Mouse (Mus musculus) cerebellum, adult 9-10 months (tissue): ENCODE data around the gene Alg3.

Experiments
- DNase-seq: peaks from one replicate; pipeline ENCODE4 v3.0.0; 2022

The Alg3 gene

GRCm38 (mm10) chr16:20600511-20600910 is 11.0 kb downstream of the Alg3 start:
- no peak for DNase-seq

GRCm38 (mm10) chr16:20596687-20597441 is 14.7 kb downstream of the Alg3 start:
- DNase-seq = no peak

- DNase-seq = no peak
These were observed 15.8 kb downstream of the Alg3 start for GRCm38 (mm10) chr16:20595737-20596136.

- no peak for DNase-seq
These were observed 16.4 kb downstream of the Alg3 start for GRCm38 (mm10) chr16:20595060-20595673.

GRCm38 (mm10) chr16:20591076-20591705 is 20.3 kb downstream of the Alg3 start:
- DNase-seq = no peak

GRCm38 (mm10) chr16:20590680-20591038 is 20.9 kb downstream of the Alg3 start:
- no peak for DNase-seq

- DNase-seq = peak; percentile 50
These were observed 21.4 kb downstream of the Alg3 start for GRCm38 (mm10) chr16:20589939-20590679.

GRCm38 (mm10) chr16:20589366-20589938 is 22.1 kb downstream of the Alg3 start, which contains the start of gene Vwa5b2:
Vwa5b2 (plus strand) TSS chr16:20589471.
- peak; percentile 38 for DNase-seq

- DNase-seq = no peak
These were observed 46.5 kb downstream of the Alg3 start for GRCm38 (mm10) chr16:20565075-20565474.

- DNase-seq = no peak
These were observed 54.2 kb downstream of the Alg3 start for GRCm38 (mm10) chr16:20557381-20557780.
